Mouse (Mus musculus) B cell, adult 67 days (primary cell): ENCODE results near the gene Scgb1b30. TPM values are rescaled to one million over a fixed set of nuclear protein-coding genes. Genes with fewer than 3 reads are reported as not detected.

Experiments used
- total RNA-seq, 2 experiments: library from RNA; stranded (reverse); gene quantifications; 4 replicates each; pipeline ENCODE4 v1.2.4; 2023

Scgb1b30 gene
- total RNA-seq, result not detected

DNA sequence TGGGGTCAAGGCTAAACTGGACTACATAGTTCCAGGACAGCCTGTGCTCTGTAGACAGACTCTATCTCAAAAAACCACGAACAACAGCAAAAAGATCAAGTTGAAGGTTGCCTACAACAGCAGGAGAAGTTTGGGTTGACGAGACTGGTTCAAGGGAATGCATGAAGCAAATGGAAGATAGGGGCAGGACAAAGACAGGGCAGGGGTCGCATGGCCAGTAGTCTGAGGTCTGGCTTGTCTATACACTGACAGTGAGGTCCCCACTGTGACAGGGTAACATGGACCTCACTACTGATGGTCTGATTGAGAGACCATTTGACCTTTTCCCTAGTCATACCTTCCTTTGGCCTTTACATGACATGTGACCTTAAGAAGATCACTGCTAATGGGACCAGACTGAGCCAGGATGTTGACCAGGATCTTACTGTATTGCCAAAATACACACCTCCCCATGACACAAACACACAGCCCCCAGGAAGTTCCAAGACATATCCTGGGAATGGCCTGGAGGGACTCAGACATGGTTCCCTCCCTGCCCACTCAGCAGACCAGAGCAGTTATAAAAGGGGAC, at the start of gene Scgb1b30:
Gene Scgb1b30, plus strand, starts transcription at position 521 of the 571 bp plus-strand sequence.

DNA sequence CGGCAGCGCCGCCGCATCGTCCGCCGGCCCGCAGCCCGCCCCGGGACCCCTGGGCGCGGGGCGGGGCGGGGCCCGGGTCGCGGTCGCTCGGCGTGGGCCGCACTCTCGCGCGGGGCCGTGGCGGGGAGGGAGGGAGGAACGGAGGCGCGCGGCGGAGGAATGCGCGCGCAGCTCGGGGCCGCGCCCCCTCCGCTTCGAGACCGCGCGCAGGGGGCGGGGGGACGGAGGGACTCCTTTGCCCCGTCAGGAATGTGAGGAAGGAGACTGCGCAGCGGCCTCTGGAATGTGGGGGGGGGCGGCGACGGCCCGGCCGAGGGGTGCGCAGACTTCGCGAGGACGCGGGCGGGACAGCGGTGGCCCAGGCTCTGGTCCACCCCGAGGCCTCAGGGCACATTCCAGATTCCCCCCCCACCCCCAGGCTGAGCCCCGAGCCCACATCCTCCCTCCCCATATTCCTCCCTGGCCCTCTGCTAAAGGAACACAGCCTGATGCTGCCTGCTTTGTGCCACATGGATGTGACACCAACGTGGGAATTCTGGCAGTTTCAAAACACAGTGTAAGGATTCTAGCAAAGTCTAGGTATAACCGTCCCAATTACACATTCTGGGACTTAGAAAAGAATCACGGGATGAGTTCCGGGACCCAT, 38.0 kb downstream of the Scgb1b30 start, which contains the start of gene Wtip:
Gene Wtip, minus strand, starts transcription at position 152 of the 646 bp plus-strand sequence.

Other genes with a start within 250 kb of the Scgb1b30 start
- gene Scgb2b26, start 150.4 kb upstream of the Scgb1b30 start, total RNA-seq, result not detected
- gene Scgb2b27, start 81.5 kb upstream of the Scgb1b30 start, total RNA-seq, result not detected
- not detected for gene Scgb1b27, start 73.9 kb upstream of the Scgb1b30 start, total RNA-seq
- not detected for gene Wtip, start 37.8 kb downstream of the Scgb1b30 start, total RNA-seq
- 100 to 1,000 TPM; 105 to 107 TPM for gene Uba2, start 74.2 kb downstream of the Scgb1b30 start, total RNA-seq
- 10 to 100 TPM; 41.1 to 44.9 TPM for gene Pdcd2l, start 101.2 kb downstream of the Scgb1b30 start, total RNA-seq
- 100 to 1,000 TPM; 252 to 296 TPM for gene Gpi1, start 134.9 kb downstream of the Scgb1b30 start, total RNA-seq
- not detected for gene Gm6096, start 155.6 kb downstream of the Scgb1b30 start, total RNA-seq
- gene 4931406P16Rik, start 218.1 kb downstream of the Scgb1b30 start, total RNA-seq, result 10 to 100 TPM; 69.2 to 75.1 TPM